8 mouse cellular contexts compared by ENCODE assay signal in genomic region chrX:169319945-169320667, GRCm38 (mm10). TPM values are rescaled to one million over a fixed set of nuclear protein-coding genes. Genes with fewer than 3 reads are reported as not detected.
DNase-seq lines count a peak whose midpoint lies in the region; ATAC-seq lines count a peak whose summit lies in the region.

Hccs (minus strand) TSS chrX:169320372.

- peak; percentile 100 for ATAC-seq in hindbrain, embryonic 15.5 days (ENCODE audit: low FRiP score, low read depth)

- no peaks in the 10 kb centered on the region; the same call in 1 of the 2 replicates for H3K27me3 ChIP-seq in hindbrain, embryonic 15.5 days

- no peaks in the 10 kb centered on the region for H3K9me3 ChIP-seq in hindbrain, embryonic 15.5 days

- H3K4me3 ChIP-seq in hindbrain, embryonic 15.5 days: peak within 1 kb of the TSS; percentile 59

- no peaks in the 10 kb centered on the region for H3K36me3 ChIP-seq in hindbrain, embryonic 15.5 days

- H3K9ac ChIP-seq in hindbrain, embryonic 15.5 days: peak within 1 kb of the TSS; percentile 62

- WGBS in hindbrain, embryonic 15.5 days: 20% methylated on average over 76 of the region's 97 CpGs

- H3K27ac ChIP-seq in hindbrain, embryonic 15.5 days (replicated peaks): peak within 1 kb of the TSS; percentile 85

- peaks cover 12% of the 10 kb centered on the region for H3K4me1 ChIP-seq in hindbrain, embryonic 15.5 days (replicated peaks)

- H3K4me2 ChIP-seq in hindbrain, embryonic 15.5 days: peak within 1 kb of the TSS; percentile 56

- peak; percentile 91 for DNase-seq in T-cell, adult 2 months (ENCODE audit: low spot score)
- DNase-seq in cerebellum, postnatal 36 days: peak; percentile 82 to 86
- peak; percentile 78 to 86 for DNase-seq in frontal cortex, postnatal 36 days (ENCODE audit: low spot score in 2 of 2)
- DNase-seq in left cerebral cortex, adult 11 months (ENCODE audit: low spot score): peak; percentile 81
- peak; percentile 91 to 96 for DNase-seq in lung, postnatal 4 days
- DNase-seq in retina, postnatal 7 days (ENCODE audit: low read depth, low spot score): peak; percentile 83
- DNase-seq in urinary bladder, adult 2 months (ENCODE audit: low spot score): peak; percentile 62

RNA-seq across cellular contexts. Expression of gene Hccs, which starts in this region (rescaled TPM):
- 38.6 and 39.7 TPM in 2 replicates for polyA plus RNA-seq in hindbrain, embryonic 15.5 days (2015; fragmentation: Nextera tagmentation; extraction: Ambion mirVana)
- polyA plus RNA-seq in urinary bladder, adult 2 months (2012; rRNA removed): 16.8 and 18.7 TPM in 2 replicates

Comparison
In these comparisons a context has a peak if more than half of its experiments do, and no peak if none do; other contexts are left out.
1. Peak in every context shown above with its lines: DNase-seq, ATAC-seq, H3K4me3 ChIP-seq and H3K27ac ChIP-seq.